Mouse (Mus musculus) kidney, adult 2 months (tissue): ENCODE results near the gene Mief1. TPM values are rescaled to one million over a fixed set of nuclear protein-coding genes. Genes with fewer than 3 reads are reported as not detected.

ENCODE experiments used
- DNase-seq: peaks from one replicate; pipeline ENCODE4 v3.0.0; 2021
- H3K27ac ChIP-seq: fragments of 200-500 bp; 2 replicates; pipeline ENCODE4 v1.5.1; 2012; ENCODE audit warnings: low read depth, low read length, control low read depth, inconsistent platforms; ENCODE audit not compliant: insufficient read depth
- H3K27me3 ChIP-seq: fragments of 200-500 bp; replicated peaks from 2 replicates; pipeline ENCODE4 v1.6.1; 2012; ENCODE audit warnings: mild to moderate bottlenecking, moderate library complexity, low read length, inconsistent platforms; ENCODE audit not compliant: control insufficient read depth, insufficient read depth
- H3K36me3 ChIP-seq: fragments of 200-500 bp; 2 replicates; pipeline ENCODE4 v1.6.1; 2012; ENCODE audit warnings: mild to moderate bottlenecking, moderate library complexity, low read length, inconsistent platforms; ENCODE audit not compliant: control insufficient read depth, insufficient read depth
- H3K4me1 ChIP-seq: fragments of 200-500 bp; 2 replicates; pipeline ENCODE4 v1.6.1; 2011; ENCODE audit warnings: low read length; ENCODE audit not compliant: control insufficient read depth, insufficient read depth
- H3K4me3 ChIP-seq: fragments of 200-500 bp; 2 replicates; pipeline ENCODE4 v1.5.1; 2011; ENCODE audit warnings: mild to moderate bottlenecking, low read depth, low read length, control low read depth; ENCODE audit not compliant: insufficient read depth
- CTCF ChIP-seq: fragments of 200-500 bp; conservative IDR thresholded peaks from 2 replicates; pipeline ENCODE4 v1.5.1; 2011; ENCODE audit warnings: low read depth, mild to moderate bottlenecking, control low read depth, low read length, moderate library complexity, mixed read lengths; ENCODE audit not compliant: insufficient read depth, insufficient read length
- POLR2A ChIP-seq: fragments of 200-500 bp; IDR thresholded peaks from one replicate; pipeline ENCODE4 v1.6.1; 2011; ENCODE audit warnings: low read depth, low read length, control low read depth
- WGBS: fragments of 180-500 bp; shearing (Covaris S2); methylation state at CpG from one replicate; pipeline ENCODE4 v1.1.7; 2018; 5-methylcytosine and 5-hydroxymethylcytosine counted together
- polyA plus RNA-seq: library from polyadenylated mRNA; depleted of rRNA; stranded (reverse); fragments of >200 nt; gene quantifications from 2 replicates; pipeline ENCODE4 v1.2.3, GENCODE M21; 2012

Mief1 gene
- polyA plus RNA-seq, 1 experiment = 16.9 TPM

DNA sequence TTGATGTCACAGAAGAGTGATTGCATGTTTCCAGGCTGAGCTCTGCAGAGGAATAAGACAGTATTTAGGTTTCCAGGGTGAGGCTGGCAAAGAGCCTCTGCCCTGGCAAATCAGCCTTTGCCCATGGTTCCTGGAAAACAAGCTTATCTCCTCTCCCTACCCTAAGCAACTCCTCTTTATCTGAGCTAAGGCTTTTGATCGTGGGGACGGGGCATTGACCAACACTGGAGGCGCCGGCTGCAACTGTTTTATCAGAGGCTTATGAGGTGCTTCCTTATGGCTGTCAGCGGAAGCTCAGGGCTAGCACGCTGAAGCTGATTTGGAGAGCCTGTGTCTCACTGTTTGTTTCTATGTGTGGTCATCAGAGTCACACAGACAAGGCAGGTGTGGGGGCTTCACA is 16.8 kb downstream of the Mief1 start:
- Histone ChIP-seq H3K36me3 (peaks cover 5% of the 10 kb centered on the region), H3K27ac (no peak overlapping the region), H3K4me1 (no peaks in the 10 kb centered on the region; the same call in 1 of the 2 replicates), H3K4me3 (no peak overlapping the region), H3K27me3 (no peaks in the 10 kb centered on the region)
- DNase-seq = no peak
- 85% methylated on average over 6 of the region's 6 CpGs for WGBS
- TF ChIP-seq CTCF = no peak
- no peak for TF ChIP-seq POLR2A

DNA sequence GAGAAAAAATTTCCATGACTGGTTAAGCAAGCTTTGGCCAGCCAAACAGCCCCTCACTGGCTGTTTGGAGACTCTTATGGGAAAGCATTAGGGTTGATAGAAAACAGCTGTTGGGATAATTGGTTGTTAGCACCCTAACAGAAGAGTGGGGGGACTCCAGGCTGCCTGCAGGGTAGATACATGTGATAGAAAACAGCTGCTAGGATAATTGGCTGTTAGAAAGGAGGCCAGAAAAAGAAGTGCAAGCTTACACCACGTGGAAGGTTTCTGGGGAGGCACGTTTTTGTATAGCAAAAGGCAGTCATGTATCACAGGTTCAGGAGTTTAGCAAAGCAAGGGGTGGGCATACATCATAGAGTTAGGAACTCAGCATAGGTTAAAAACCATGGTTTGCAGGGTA is 19.7 kb downstream of the Mief1 start:
- Histone ChIP-seq H3K27ac (peak overlapping the region; percentile 22; the same call in 1 of the 2 replicates), H3K27me3 (no peaks in the 10 kb centered on the region), H3K36me3 (peaks cover 20% of the 10 kb centered on the region), H3K4me3 (no peak overlapping the region), H3K4me1 (peaks cover 14% of the 10 kb centered on the region; the same call in 1 of the 2 replicates)
- DNase-seq = peak; percentile 29
- TF ChIP-seq CTCF (no peak), POLR2A (no peak)
- WGBS = 22% methylated on average over 2 of the region's 2 CpGs

DNA sequence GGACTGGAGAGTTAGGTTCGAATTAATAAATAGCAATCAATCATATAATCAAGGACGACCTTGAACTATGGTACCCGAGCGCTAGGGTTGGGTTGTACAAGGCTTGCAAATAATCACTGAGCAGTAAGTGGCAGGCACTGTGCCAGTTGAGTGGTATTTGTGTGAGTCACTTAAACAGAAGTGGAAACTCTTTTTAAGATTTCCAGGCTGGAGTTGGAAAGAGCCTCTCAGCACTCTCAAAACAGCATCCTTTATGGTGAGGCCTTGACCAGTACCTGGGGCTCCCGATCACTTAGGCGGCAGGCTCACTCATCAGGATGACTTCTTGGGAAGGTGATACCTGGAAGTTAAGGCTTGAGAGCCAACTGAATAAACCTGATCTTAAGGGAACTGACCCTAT is 20.4 kb downstream of the Mief1 start:
- H3K4me3 ChIP-seq = peak overlapping the region; percentile 60
- H3K4me1 ChIP-seq = peaks cover 14% of the 10 kb centered on the region; the same call in 1 of the 2 replicates
- TF ChIP-seq POLR2A (no peak), CTCF (no peak)
- H3K36me3 ChIP-seq = peaks cover 20% of the 10 kb centered on the region
- peak; percentile 44 for DNase-seq
- H3K27me3 ChIP-seq = no peaks in the 10 kb centered on the region
- peak overlapping the region; percentile 94 for H3K27ac ChIP-seq
- WGBS = 25% methylated on average over 6 of the region's 6 CpGs

DNA sequence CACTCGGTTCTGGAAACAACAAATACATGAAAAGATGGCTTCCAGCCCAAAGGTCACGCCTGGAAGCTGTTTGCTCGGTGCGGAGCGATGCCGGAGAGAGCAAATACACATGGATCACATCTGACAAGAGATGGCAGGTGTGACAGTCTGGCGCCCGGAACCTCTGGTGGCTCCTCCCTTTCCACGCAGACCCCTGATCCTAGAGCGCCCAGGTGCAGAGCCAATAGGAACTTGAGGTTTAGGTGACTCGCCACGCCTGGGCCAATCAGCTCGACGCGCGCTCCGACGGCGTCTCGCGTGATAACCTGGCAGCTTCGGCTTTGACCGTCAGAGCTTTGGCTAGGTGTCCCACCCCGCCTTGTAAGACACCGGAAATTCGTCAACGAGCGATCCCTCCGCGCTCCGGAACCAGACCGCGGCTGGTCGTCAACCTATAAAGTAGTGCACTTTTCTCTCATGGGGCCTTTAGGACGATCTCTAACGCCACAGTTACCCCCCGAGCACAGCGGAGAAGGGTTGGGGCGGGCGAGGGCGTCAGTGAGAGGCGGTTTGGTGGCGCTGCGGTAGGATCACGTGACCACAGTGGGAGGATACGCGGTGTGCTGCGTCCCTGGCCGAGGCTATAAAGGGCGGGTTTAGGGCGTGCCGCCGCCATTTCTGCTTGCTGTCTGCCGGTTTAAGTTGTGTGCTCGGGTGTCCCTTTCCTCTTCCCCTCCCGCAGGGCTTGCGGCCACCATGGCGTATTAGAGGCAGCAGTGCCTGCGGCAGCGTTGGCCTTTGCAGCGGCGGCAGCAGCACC is 21.2 kb downstream of the Mief1 start, which contains the start of gene Atf4:
Gene Atf4, plus strand, starts transcription at position 338 of the 799 bp plus-strand sequence.
- H3K27ac ChIP-seq = peak within 1 kb of the TSS; percentile 99
- under 1% methylated on average over 62 of the region's 62 CpGs for WGBS
- H3K36me3 ChIP-seq = peaks cover 17% of the 10 kb centered on the region
- no peaks in the 10 kb centered on the region for H3K27me3 ChIP-seq
- TF ChIP-seq POLR2A (peak; percentile 100), CTCF (no peak)
- peaks cover 14% of the 10 kb centered on the region; the same call in 1 of the 2 replicates for H3K4me1 ChIP-seq
- DNase-seq = peak; percentile 100
- peak within 1 kb of the TSS; percentile 93 for H3K4me3 ChIP-seq

DNA sequence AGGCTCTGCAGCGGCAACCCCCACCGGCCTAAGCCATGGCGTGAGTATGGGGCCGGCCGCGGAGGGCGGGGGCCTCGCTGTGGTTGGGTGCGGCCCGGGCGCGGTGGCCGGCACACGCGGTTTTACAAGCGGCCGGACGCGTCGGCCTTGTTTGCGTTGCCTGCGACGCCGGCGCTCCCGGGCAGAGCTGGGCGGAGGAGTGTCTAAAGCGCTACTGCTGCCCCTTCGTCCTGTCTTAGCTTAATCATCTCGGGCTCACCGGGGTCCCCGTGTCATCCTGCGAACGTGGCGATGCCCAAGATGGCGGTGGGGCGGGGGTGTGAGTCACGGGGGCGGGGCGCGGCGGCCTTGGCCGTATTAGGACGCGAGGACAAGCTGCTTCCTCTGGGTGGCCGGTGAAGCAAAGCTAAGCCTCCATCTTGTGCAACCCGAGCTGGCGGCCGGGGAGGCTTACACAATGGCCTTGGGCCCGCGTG is 21.9 kb downstream of the Mief1 start:
- DNase-seq = peak; percentile 86
- 1% methylated on average over 51 of the region's 51 CpGs for WGBS
- Histone ChIP-seq H3K4me1 (peaks cover 14% of the 10 kb centered on the region; the same call in 1 of the 2 replicates), H3K27me3 (no peaks in the 10 kb centered on the region), H3K27ac (peak overlapping the region; percentile 99), H3K36me3 (peaks cover 17% of the 10 kb centered on the region), H3K4me3 (peak overlapping the region; percentile 93)
- TF ChIP-seq POLR2A (no peak), CTCF (no peak)

DNA sequence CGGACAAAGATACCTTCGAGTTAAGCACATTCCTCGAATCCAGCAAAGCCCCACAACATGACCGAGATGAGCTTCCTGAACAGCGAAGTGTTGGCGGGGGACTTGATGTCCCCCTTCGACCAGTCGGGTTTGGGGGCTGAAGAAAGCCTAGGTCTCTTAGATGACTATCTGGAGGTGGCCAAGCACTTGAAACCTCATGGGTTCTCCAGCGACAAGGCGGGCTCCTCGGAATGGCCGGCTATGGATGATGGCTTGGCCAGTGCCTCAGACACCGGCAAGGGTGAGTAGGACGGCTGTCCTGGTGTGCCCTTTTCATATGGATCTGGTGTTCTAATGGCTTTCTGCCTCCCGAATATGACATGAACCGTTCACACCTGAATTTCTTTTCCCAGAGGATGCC is 22.4 kb downstream of the Mief1 start:
- Histone ChIP-seq H3K27ac (peak overlapping the region; percentile 81), H3K4me3 (peak overlapping the region; percentile 93), H3K4me1 (peaks cover 14% of the 10 kb centered on the region; the same call in 1 of the 2 replicates), H3K27me3 (no peaks in the 10 kb centered on the region), H3K36me3 (peaks cover 17% of the 10 kb centered on the region)
- no peak for TF ChIP-seq CTCF
- DNase-seq = no peak
- 3% methylated on average over 16 of the region's 16 CpGs for WGBS
